Mouse (Mus musculus) forebrain, embryonic 11.5 days (tissue): ENCODE data around the gene Olfr223. TPM values are rescaled to one million over a fixed set of nuclear protein-coding genes. Genes with fewer than 3 reads are reported as not detected.
"Not testable (repeated sequence)": the region's sequence is repeated elsewhere in the genome, so short reads cannot be mapped to it uniquely, and the experiment has no call there.

Source experiments
- ATAC-seq: fragments of 200-750 bp; cut with Nextera tagmentation; replicated peaks from 2 replicates; pipeline ENCODE4 v1.8.0; 2017; ENCODE audit warnings: moderate TSS enrichment; ENCODE audit not compliant: low FRiP score
- DNase-seq: peaks from one replicate; pipeline ENCODE4 v3.0.0-alpha.2; 2017; ENCODE audit warnings: low spot score
- H3K27ac ChIP-seq: fragments of 300-500 bp; sonication (generic); 2 replicates; pipeline ENCODE4 v1.5.1; 2014; ENCODE audit warnings: low read depth, low read length
- H3K27me3 ChIP-seq: fragments of 300-500 bp; sonication (generic); 2 replicates; pipeline ENCODE4 v1.6.1; 2014; ENCODE audit warnings: mild to moderate bottlenecking, low read length, mixed read lengths; ENCODE audit not compliant: control insufficient read depth, insufficient read depth
- H3K36me3 ChIP-seq: fragments of 300-500 bp; sonication (generic); 2 replicates; pipeline ENCODE4 v1.6.1; 2014; ENCODE audit warnings: mild to moderate bottlenecking, low read length, moderate library complexity, mixed read lengths; ENCODE audit not compliant: control insufficient read depth, insufficient read depth
- H3K4me1 ChIP-seq: fragments of 300-500 bp; sonication (generic); replicated peaks from 2 replicates; pipeline ENCODE4 v1.6.1; 2014; ENCODE audit warnings: low read length, mixed read lengths; ENCODE audit not compliant: control insufficient read depth, insufficient read depth
- H3K4me2 ChIP-seq: fragments of 300-500 bp; sonication (generic); 2 replicates; pipeline ENCODE4 v1.6.1; 2014; ENCODE audit warnings: low read depth, mild to moderate bottlenecking, low read length, moderate library complexity, mixed read lengths; ENCODE audit not compliant: severe bottlenecking
- H3K4me3 ChIP-seq: fragments of 300-500 bp; sonication (generic); 2 replicates; pipeline ENCODE4 v1.5.1; 2014; ENCODE audit warnings: low read depth, low read length
- H3K9ac ChIP-seq: fragments of 300-500 bp; sonication (generic); 2 replicates; pipeline ENCODE4 v1.6.1; 2014; ENCODE audit warnings: low read length
- H3K9me3 ChIP-seq: fragments of 300-500 bp; sonication (generic); 2 replicates; pipeline ENCODE4 v1.6.1; 2016; ENCODE audit warnings: low read length, mixed read lengths; ENCODE audit not compliant: control insufficient read depth
- WGBS: fragments of 180-500 bp; shearing (Covaris S2); extraction: QIAGEN DNeasy Blood & Tissue Kit; methylation state at CpG from one replicate; pipeline ENCODE4 v1.1.7; 2014; 5-methylcytosine and 5-hydroxymethylcytosine counted together
- polyA plus RNA-seq: library from polyadenylated mRNA; unstranded; fragments of >200 nt; fragmentation: Nextera tagmentation; extraction: Ambion mirVana; gene quantifications from 2 replicates; pipeline ENCODE4 v1.2.1, GENCODE M21; 2014

The Olfr223 gene
- polyA plus RNA-seq, 1 experiment from 2014 or later: not detected

GRCm38 (mm10) chr11:59611646-59612045 is 18.6 kb upstream of the Olfr223 start:
- no peaks in the 10 kb centered on the region for H3K36me3 ChIP-seq
- H3K4me3 ChIP-seq: no peak overlapping the region
- no peak for DNase-seq
- no peak for ATAC-seq
- H3K27me3 ChIP-seq: no peaks in the 10 kb centered on the region
- H3K9me3 ChIP-seq: no peaks in the 10 kb centered on the region
- H3K9ac ChIP-seq: no peak overlapping the region
- no peaks in the 10 kb centered on the region for H3K4me1 ChIP-seq
- H3K4me2 ChIP-seq: no peak overlapping the region
- no peak overlapping the region for H3K27ac ChIP-seq
- 92% methylated on average over 5 of the region's 5 CpGs for WGBS

GRCm38 (mm10) chr11:59602287-59602686 is 9.2 kb upstream of the Olfr223 start:
- no peaks in the 10 kb centered on the region for H3K9me3 ChIP-seq
- H3K9ac ChIP-seq: no peak overlapping the region
- no peak overlapping the region for H3K27ac ChIP-seq
- no peak overlapping the region for H3K4me3 ChIP-seq
- no peak for ATAC-seq
- H3K4me1 ChIP-seq: no peaks in the 10 kb centered on the region
- H3K36me3 ChIP-seq: no peaks in the 10 kb centered on the region
- no peak overlapping the region for H3K4me2 ChIP-seq
- no peaks in the 10 kb centered on the region for H3K27me3 ChIP-seq
- no peak for DNase-seq
- 73% methylated on average over 1 of the region's 1 CpGs for WGBS

GRCm38 (mm10) chr11:59600872-59601271 is 7.8 kb upstream of the Olfr223 start:
- H3K4me1 ChIP-seq: no peaks in the 10 kb centered on the region
- H3K36me3 ChIP-seq: no peaks in the 10 kb centered on the region
- H3K27me3 ChIP-seq: no peaks in the 10 kb centered on the region
- WGBS: 91% methylated on average over 3 of the region's 3 CpGs
- ATAC-seq (no peak), DNase-seq (no peak)
- no peaks in the 10 kb centered on the region for H3K9me3 ChIP-seq
- H3K4me3 ChIP-seq: no peak overlapping the region
- H3K9ac ChIP-seq: no peak overlapping the region
- no peak overlapping the region for H3K27ac ChIP-seq
- no peak overlapping the region for H3K4me2 ChIP-seq

- no peaks in the 10 kb centered on the region for H3K9me3 ChIP-seq
- no peak overlapping the region for H3K4me2 ChIP-seq
- DNase-seq (no peak), ATAC-seq (no peak)
- H3K36me3 ChIP-seq: no peaks in the 10 kb centered on the region
- no peaks in the 10 kb centered on the region for H3K27me3 ChIP-seq
- no peak overlapping the region for H3K4me3 ChIP-seq
- WGBS: 83% methylated on average over 7 of the region's 7 CpGs
- no peaks in the 10 kb centered on the region for H3K4me1 ChIP-seq
- no peak overlapping the region for H3K27ac ChIP-seq
- no peak overlapping the region for H3K9ac ChIP-seq
These were observed 6.1 kb upstream of the Olfr223 start for GRCm38 (mm10) chr11:59599211-59599610.

- no peak overlapping the region for H3K9ac ChIP-seq
- WGBS: 87% methylated on average over 8 of the region's 8 CpGs
These were observed 3.9 kb upstream of the Olfr223 start for GRCm38 (mm10) chr11:59596950-59597349.

GRCm38 (mm10) chr11:59596091-59596490 is 3.0 kb upstream of the Olfr223 start:
- Histone ChIP-seq H3K4me1 (no peaks in the 10 kb centered on the region), H3K4me2 (no peak overlapping the region), H3K9me3 (no peaks in the 10 kb centered on the region), H3K36me3 (no peaks in the 10 kb centered on the region), H3K4me3 (no peak overlapping the region), H3K27ac (no peak overlapping the region), H3K9ac (no peak overlapping the region), H3K27me3 (no peaks in the 10 kb centered on the region)
- 62% methylated on average over 4 of the region's 4 CpGs for WGBS
- ATAC-seq (no peak), DNase-seq (no peak)

More at GRCm38 (mm10) chr11:59596950-59597349, 3.9 kb upstream of the Olfr223 start:
- no peaks in the 10 kb centered on the region for H3K4me1 ChIP-seq
- ATAC-seq (no peak), DNase-seq (no peak)
- no peaks in the 10 kb centered on the region for H3K27me3 ChIP-seq
- H3K9me3 ChIP-seq: no peaks in the 10 kb centered on the region
- H3K36me3 ChIP-seq: no peaks in the 10 kb centered on the region
- no peak overlapping the region for H3K4me3 ChIP-seq
- no peak overlapping the region for H3K27ac ChIP-seq
- no peak overlapping the region for H3K4me2 ChIP-seq

- Histone ChIP-seq H3K27me3 (no peaks in the 10 kb centered on the region), H3K27ac (no peak overlapping the region), H3K9ac (no peak overlapping the region), H3K4me3 (no peak overlapping the region), H3K4me1 (no peaks in the 10 kb centered on the region), H3K4me2 (no peak overlapping the region), H3K36me3 (no peaks in the 10 kb centered on the region), H3K9me3 (no peaks in the 10 kb centered on the region)
- 87% methylated on average over 8 of the region's 8 CpGs for WGBS
- ATAC-seq (no peak), DNase-seq (no peak)
These were observed 3.6 kb downstream of the Olfr223 start for GRCm38 (mm10) chr11:59589496-59589895.

GRCm38 (mm10) chr11:59584539-59584938 is 8.6 kb downstream of the Olfr223 start:
- no peak overlapping the region for H3K4me2 ChIP-seq
- H3K27me3 ChIP-seq: no peaks in the 10 kb centered on the region
- no peak overlapping the region for H3K4me3 ChIP-seq
- H3K9ac ChIP-seq: no peak overlapping the region
- no peak for ATAC-seq
- H3K4me1 ChIP-seq: no peaks in the 10 kb centered on the region
- H3K9me3 ChIP-seq: no peaks in the 10 kb centered on the region
- no peaks in the 10 kb centered on the region for H3K36me3 ChIP-seq
- peak; percentile 68 for DNase-seq
- 27% methylated on average over 6 of the region's 6 CpGs for WGBS
- no peak overlapping the region for H3K27ac ChIP-seq

GRCm38 (mm10) chr11:59576135-59576534 is 17.0 kb downstream of the Olfr223 start, which contains the start of gene Olfr222:
Gene Olfr222 (minus strand): TSS chr11:59576235.
- not testable (repeated sequence) for H3K36me3 ChIP-seq, H3K27me3 ChIP-seq, ATAC-seq, H3K27ac ChIP-seq, DNase-seq, H3K9me3 ChIP-seq, H3K9ac ChIP-seq, H3K4me3 ChIP-seq, H3K4me2 ChIP-seq, H3K4me1 ChIP-seq
